Mouse (Mus musculus): Measurements from ENCODE around the gene Zdhhc20. TPM values are rescaled to one million over a fixed set of nuclear protein-coding genes. Genes with fewer than 3 reads are reported as not detected.

The Zdhhc20 gene
- total and polyA plus RNA-seq, 3 experiments = 3.3 to 8.3 (median 6.7) TPM

GRCm38 (mm10) chr14:57894346-57894745 lies 4.3 kb upstream of the Zdhhc20 start:
- Histone ChIP-seq H3K4me1 (ENCODE audit: control insufficient read depth, insufficient read depth, low read length) (no peaks in the 10 kb centered on the region; the same call in 1 of the 2 replicates), H3K27ac (no peak overlapping the region), H3K36me3 (ENCODE audit: control insufficient read depth, insufficient read depth, low read length) (no peaks in the 10 kb centered on the region), H3K4me3 (no peak overlapping the region), H3K79me2 (replicated peaks; ENCODE audit: control insufficient read depth, insufficient read depth, low read length) (no peaks in the 10 kb centered on the region), H3K9ac (ENCODE audit: low read depth, low read length) (no peak overlapping the region), H3K27me3 (ENCODE audit: control insufficient read depth, insufficient read depth, low read length) (no peaks in the 10 kb centered on the region)
- DNase-seq = no peak
- 79% methylated on average over 2 of the region's 2 CpGs for WGBS
- intact Hi-C loops (cut with DNase I) = no loop called here
- no peak for TF ChIP-seq EP300 (IDR thresholded peaks at IDR 0.05; ENCODE audit: insufficient read depth, low read depth, low read length)
- no peak for TF ChIP-seq POLR2A (IDR thresholded peaks at IDR 0.05; ENCODE audit: insufficient read depth, low read depth, low read length)
- TF ChIP-seq CTCF (IDR thresholded peaks at IDR 0.05) = no peak

- 96% methylated on average over 1 of the region's 1 CpGs for WGBS
- Histone ChIP-seq H3K4me3 (no peak overlapping the region), H3K4me1 (ENCODE audit: control insufficient read depth, insufficient read depth, low read length) (no peaks in the 10 kb centered on the region; the same call in 1 of the 2 replicates), H3K36me3 (ENCODE audit: control insufficient read depth, insufficient read depth, low read length) (peaks cover 3% of the 10 kb centered on the region; the same call in 1 of the 2 replicates), H3K79me2 (replicated peaks; ENCODE audit: control insufficient read depth, insufficient read depth, low read length) (no peaks in the 10 kb centered on the region; the same call in 1 of the 2 replicates), H3K27me3 (ENCODE audit: control insufficient read depth, insufficient read depth, low read length) (no peaks in the 10 kb centered on the region), H3K27ac (no peak overlapping the region), H3K9ac (ENCODE audit: low read depth, low read length) (no peak overlapping the region)
- no peak for TF ChIP-seq CTCF (IDR thresholded peaks at IDR 0.05)
- no peak for TF ChIP-seq EP300 (IDR thresholded peaks at IDR 0.05; ENCODE audit: insufficient read depth, low read depth, low read length)
- TF ChIP-seq POLR2A (IDR thresholded peaks at IDR 0.05; ENCODE audit: insufficient read depth, low read depth, low read length) = no peak
- intact Hi-C loops (cut with DNase I) = no loop called here
- DNase-seq = no peak
Observed at GRCm38 (mm10) chr14:57892961-57893360, 2.9 kb upstream of the Zdhhc20 start.

- H3K9ac ChIP-seq (ENCODE audit: low read depth, low read length) = peak overlapping the region; percentile 87
- no peaks in the 10 kb centered on the region; the same call in 1 of the 2 replicates for H3K79me2 ChIP-seq (replicated peaks; ENCODE audit: control insufficient read depth, insufficient read depth, low read length)
- H3K4me3 ChIP-seq = peak overlapping the region; percentile 98
- under 1% methylated on average over 37 of the region's 37 CpGs for WGBS
- peak overlapping the region; percentile 84 for H3K27ac ChIP-seq
- peaks cover 9% of the 10 kb centered on the region; the same call in 1 of the 2 replicates for H3K36me3 ChIP-seq (ENCODE audit: control insufficient read depth, insufficient read depth, low read length)
- intact Hi-C loops (cut with DNase I) = loop anchor here (2.0 to 5.0 kb wide), 2 partner anchors 17 to 142 kb away; partner anchors contain the start of gene Gm49361
- no peaks in the 10 kb centered on the region for H3K27me3 ChIP-seq (ENCODE audit: control insufficient read depth, insufficient read depth, low read length)
- DNase-seq = no peak
- peaks cover 3% of the 10 kb centered on the region for H3K4me1 ChIP-seq (ENCODE audit: control insufficient read depth, insufficient read depth, low read length)
- TF ChIP-seq EP300 (IDR thresholded peaks at IDR 0.05; ENCODE audit: insufficient read depth, low read depth, low read length) (no peak), CTCF (IDR thresholded peaks at IDR 0.05) (no peak)
Observed at GRCm38 (mm10) chr14:57889541-57890010, 500 bp downstream of the Zdhhc20 start.

GRCm38 (mm10) chr14:57887171-57887570 lies 2.9 kb downstream of the Zdhhc20 start:
- peak overlapping the region; percentile 62 for H3K27ac ChIP-seq
- TF ChIP-seq EP300 (IDR thresholded peaks at IDR 0.05; ENCODE audit: insufficient read depth, low read depth, low read length) = no peak
- TF ChIP-seq CTCF (IDR thresholded peaks at IDR 0.05) = no peak
- 0 out of 2 replicates have a peak, but pooled peaks have one; percentile 28 for TF ChIP-seq POLR2A (IDR thresholded peaks at IDR 0.05; ENCODE audit: insufficient read depth, low read depth, low read length)
- peak; percentile 42 to 49 for DNase-seq
- intact Hi-C loops (cut with DNase I) = loop anchor here (5.0 kb wide), 1 partner anchor 140 kb away; the partner anchor contains the start of gene Gm49361
- H3K4me1 ChIP-seq (ENCODE audit: control insufficient read depth, insufficient read depth, low read length) = peaks cover 12% of the 10 kb centered on the region
- H3K9ac ChIP-seq (ENCODE audit: low read depth, low read length) = no peak overlapping the region
- WGBS = 23% methylated on average over 8 of the region's 8 CpGs
- peaks cover 19% of the 10 kb centered on the region for H3K36me3 ChIP-seq (ENCODE audit: control insufficient read depth, insufficient read depth, low read length)
- H3K79me2 ChIP-seq (replicated peaks; ENCODE audit: control insufficient read depth, insufficient read depth, low read length) = peaks cover 2% of the 10 kb centered on the region; the same call in 1 of the 2 replicates
- no peak overlapping the region; the same call in 1 of the 2 replicates for H3K4me3 ChIP-seq
- no peaks in the 10 kb centered on the region for H3K27me3 ChIP-seq (ENCODE audit: control insufficient read depth, insufficient read depth, low read length)

- Histone ChIP-seq H3K4me3 (no peak overlapping the region), H3K79me2 (replicated peaks; ENCODE audit: control insufficient read depth, insufficient read depth, low read length) (peaks cover 2% of the 10 kb centered on the region; the same call in 1 of the 2 replicates), H3K4me1 (ENCODE audit: control insufficient read depth, insufficient read depth, low read length) (peaks cover 13% of the 10 kb centered on the region), H3K36me3 (ENCODE audit: control insufficient read depth, insufficient read depth, low read length) (peaks cover 22% of the 10 kb centered on the region), H3K27ac (no peak overlapping the region; the same call in 1 of the 2 replicates), H3K27me3 (ENCODE audit: control insufficient read depth, insufficient read depth, low read length) (no peaks in the 10 kb centered on the region), H3K9ac (ENCODE audit: low read depth, low read length) (no peak overlapping the region)
- WGBS = 57% methylated on average over 2 of the region's 2 CpGs
- intact Hi-C loops (cut with DNase I) = loop anchor here (5.0 kb wide), 1 partner anchor 139 kb away; the partner anchor contains the start of gene Gm49361
- TF ChIP-seq CTCF (IDR thresholded peaks at IDR 0.05) (no peak), POLR2A (IDR thresholded peaks at IDR 0.05; ENCODE audit: insufficient read depth, low read depth, low read length) (no peak), EP300 (IDR thresholded peaks at IDR 0.05; ENCODE audit: insufficient read depth, low read depth, low read length) (no peak)
- DNase-seq = no peak
Observed at GRCm38 (mm10) chr14:57886032-57886431, 4.0 kb downstream of the Zdhhc20 start.

GRCm38 (mm10) chr14:57883341-57883740 lies 6.7 kb downstream of the Zdhhc20 start:
- WGBS = 74% methylated on average over 3 of the region's 3 CpGs
- TF ChIP-seq EP300 (IDR thresholded peaks at IDR 0.05; ENCODE audit: insufficient read depth, low read depth, low read length) = no peak
- TF ChIP-seq POLR2A (IDR thresholded peaks at IDR 0.05; ENCODE audit: insufficient read depth, low read depth, low read length) = no peak
- no peak for TF ChIP-seq CTCF (IDR thresholded peaks at IDR 0.05)
- peaks cover 4% of the 10 kb centered on the region; the same call in 1 of the 2 replicates for H3K79me2 ChIP-seq (replicated peaks; ENCODE audit: control insufficient read depth, insufficient read depth, low read length)
- H3K27ac ChIP-seq = no peak overlapping the region
- intact Hi-C loops (cut with DNase I) = loop anchor here (2.0 to 5.0 kb wide), 2 partner anchors 27 to 56 kb away; partner anchors contain the start of genes Mrpl57 and Ska3
- peaks cover 17% of the 10 kb centered on the region for H3K4me1 ChIP-seq (ENCODE audit: control insufficient read depth, insufficient read depth, low read length)
- no peak overlapping the region for H3K9ac ChIP-seq (ENCODE audit: low read depth, low read length)
- DNase-seq = no peak
- no peaks in the 10 kb centered on the region for H3K27me3 ChIP-seq (ENCODE audit: control insufficient read depth, insufficient read depth, low read length)
- H3K4me3 ChIP-seq = no peak overlapping the region
- H3K36me3 ChIP-seq (ENCODE audit: control insufficient read depth, insufficient read depth, low read length) = peaks cover 22% of the 10 kb centered on the region

Measured in heart, adult 2 months (tissue).